ENCODE assay signal across 9 mouse cellular contexts in genomic region chr13:105153955-105154354, GRCm38 (mm10).
DNase-seq lines count a peak whose midpoint lies in the region; ATAC-seq lines count a peak whose summit lies in the region.
"Had no signal": no experiment of that assay in that cellular context is flagged by ENCODE, and none has a peak within 500 bp of the region (broad histone marks: within the 10 kb centered on the region; RNA-seq: fewer than 3 reads in every experiment).

No protein-coding gene starts in this region.

- no peaks in the 10 kb centered on the region for H3K9me3 ChIP-seq in hindbrain, embryonic 11.5 days (ENCODE audit: control insufficient read depth, low read length)
- no peaks in the 10 kb centered on the region for H3K9me3 ChIP-seq in hindbrain, embryonic 16.5 days (ENCODE audit: control insufficient read depth, low read length)
- H3K9me3 ChIP-seq in neural tube, embryonic 15.5 days (replicated peaks): no peaks in the 10 kb centered on the region
- H3K9me3 ChIP-seq: megakaryocyte, embryonic 14.5 days had no signal

- H3K4me2 ChIP-seq in hindbrain, embryonic 11.5 days (replicated peaks; ENCODE audit: low read depth, low read length): no peak overlapping the region
- H3K4me2 ChIP-seq in hindbrain, embryonic 16.5 days (ENCODE audit: low read length): no peak overlapping the region
- H3K4me2 ChIP-seq in neural tube, embryonic 15.5 days: no peak overlapping the region

- no peaks in the 10 kb centered on the region for H3K27me3 ChIP-seq in hindbrain, embryonic 11.5 days (ENCODE audit: control insufficient read depth, insufficient read depth, low read length)
- no peaks in the 10 kb centered on the region for H3K27me3 ChIP-seq in hindbrain, embryonic 16.5 days (replicated peaks; ENCODE audit: control insufficient read depth, insufficient read depth, low read length)
- H3K27me3 ChIP-seq in neural tube, embryonic 15.5 days (replicated peaks): no peaks in the 10 kb centered on the region
- H3K27me3 ChIP-seq: megakaryocyte, embryonic 14.5 days had no signal

- no peak for ATAC-seq in hindbrain, embryonic 11.5 days (ENCODE audit: low FRiP score)
- no peak for ATAC-seq in hindbrain, embryonic 16.5 days
- ATAC-seq in neural tube, embryonic 15.5 days (ENCODE audit: low FRiP score): peak; percentile 21; the same call in 1 of the 2 replicates
- no peak for ATAC-seq in monocyte, adult 5-6 weeks (replicated peaks; ENCODE audit: insufficient number of reproducible peaks, low FRiP score, low TSS enrichment, poor library complexity, severe bottlenecking)

- H3K4me3 ChIP-seq in hindbrain, embryonic 11.5 days (ENCODE audit: low read depth, low read length): no peak overlapping the region
- no peak overlapping the region for H3K4me3 ChIP-seq in hindbrain, embryonic 16.5 days (ENCODE audit: low read length)
- no peak overlapping the region for H3K4me3 ChIP-seq in neural tube, embryonic 15.5 days (replicated peaks)
- H3K4me3 ChIP-seq: megakaryocyte, embryonic 14.5 days had no signal

- WGBS in hindbrain, embryonic 11.5 days: 62% methylated on average over 4 of the region's 4 CpGs
- WGBS in hindbrain, embryonic 16.5 days: 54% methylated on average over 4 of the region's 4 CpGs
- 43% methylated on average over 4 of the region's 4 CpGs for WGBS in neural tube, embryonic 15.5 days

- no peak overlapping the region for H3K27ac ChIP-seq in hindbrain, embryonic 11.5 days (ENCODE audit: low read depth, low read length)
- H3K27ac ChIP-seq in hindbrain, embryonic 16.5 days (ENCODE audit: low read depth, low read length): no peak overlapping the region
- H3K27ac ChIP-seq in neural tube, embryonic 15.5 days (replicated peaks): peak overlapping the region; percentile 15; the same call in 1 of the 2 replicates

- DNase-seq in hindbrain, embryonic 11.5 days (ENCODE audit: low spot score): peak; percentile 30
- peak; percentile 10 to 14 for DNase-seq in spleen, postnatal 36 days (ENCODE audit: low spot score in 2 of 2)
- DNase-seq in spleen, postnatal 14 days (ENCODE audit: low spot score in 2 of 2): no peak
- DNase-seq in cerebellum, adult 9-11 months: peak; percentile 17
- no peak for DNase-seq in urinary bladder, adult 18-20 months (ENCODE audit: low spot score in 2 of 2)

- no peak overlapping the region for H3K9ac ChIP-seq in hindbrain, embryonic 11.5 days (ENCODE audit: low read depth, low read length)
- H3K9ac ChIP-seq in hindbrain, embryonic 16.5 days (ENCODE audit: low read depth, low read length): no peak overlapping the region
- H3K9ac ChIP-seq in neural tube, embryonic 15.5 days (replicated peaks): no peak overlapping the region

- no peaks in the 10 kb centered on the region for H3K36me3 ChIP-seq in hindbrain, embryonic 11.5 days (ENCODE audit: control insufficient read depth, insufficient read depth, low read length)
- no peaks in the 10 kb centered on the region for H3K36me3 ChIP-seq in hindbrain, embryonic 16.5 days (ENCODE audit: control insufficient read depth, insufficient read depth, low read length)
- H3K36me3 ChIP-seq in neural tube, embryonic 15.5 days: no peaks in the 10 kb centered on the region

- H3K4me1 ChIP-seq in hindbrain, embryonic 11.5 days (replicated peaks; ENCODE audit: control insufficient read depth, insufficient read depth, low read length): no peaks in the 10 kb centered on the region
- H3K4me1 ChIP-seq in hindbrain, embryonic 16.5 days (ENCODE audit: control insufficient read depth, insufficient read depth, low read depth, low read length): no peaks in the 10 kb centered on the region
- H3K4me1 ChIP-seq in neural tube, embryonic 15.5 days: no peaks in the 10 kb centered on the region

Comparison
In these comparisons a context has a peak if more than half of its experiments do, and no peak if none do; other contexts are left out.
1. DNase-seq: peak in hindbrain, embryonic 11.5 days (single experiment), spleen, postnatal 36 days (2 of 2) and cerebellum, adult 9-11 months (single experiment); none in spleen, postnatal 14 days (0 of 2) and urinary bladder, adult 18-20 months (0 of 2).